7 mouse cellular contexts compared by ENCODE assay signal in the genomic region with DNA sequence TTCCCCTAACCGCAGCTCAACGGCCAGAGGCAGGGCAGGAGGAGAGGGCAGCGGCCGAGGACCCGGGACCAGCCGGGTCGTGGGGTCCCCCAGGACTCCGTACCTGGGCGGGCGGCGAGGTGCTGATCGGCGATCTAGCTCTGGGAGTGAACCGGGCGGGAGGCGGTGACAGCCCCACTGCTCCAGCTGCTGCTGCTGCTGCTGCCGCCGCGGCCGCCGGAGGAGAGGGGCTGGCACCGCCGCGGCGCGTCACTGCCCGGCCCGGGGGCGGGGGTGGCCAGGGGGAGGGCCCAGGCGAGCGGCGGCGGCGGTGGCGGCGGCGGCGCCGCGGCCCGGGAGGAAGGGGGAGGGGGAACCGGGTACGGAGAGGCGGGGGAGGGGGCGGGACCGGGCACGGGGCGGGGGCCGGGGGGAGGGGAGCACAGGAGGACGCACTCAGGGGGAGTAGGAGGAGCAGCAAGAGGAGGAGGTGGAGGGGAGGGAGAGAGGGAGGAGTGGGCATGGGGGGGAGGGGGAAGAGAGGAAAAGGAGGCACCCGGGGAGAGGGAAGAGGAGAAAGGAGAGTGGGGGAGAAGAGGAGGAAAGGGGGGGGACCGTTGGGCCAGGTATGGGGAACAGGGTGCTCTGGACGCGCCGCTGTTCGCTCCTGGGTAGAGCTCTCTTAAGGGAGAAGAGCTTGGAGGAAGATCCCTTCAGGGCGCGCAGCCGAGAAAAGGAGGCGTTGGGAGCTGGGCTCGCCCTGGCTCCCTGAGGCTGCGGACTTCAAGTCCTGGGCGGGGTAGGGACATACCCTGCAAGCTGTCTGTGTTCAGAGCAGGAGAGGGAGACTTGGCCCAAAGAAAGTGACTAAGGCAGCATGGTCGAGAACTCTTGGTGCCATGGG. TPM values are rescaled to one million over a fixed set of nuclear protein-coding genes. Genes with fewer than 3 reads are reported as not detected.
DNase-seq lines count a peak whose midpoint lies in the region; ATAC-seq lines count a peak whose summit lies in the region.

No protein-coding gene starts in this region.

- no peaks in the 10 kb centered on the region for H3K9me3 ChIP-seq in hindbrain, embryonic 15.5 days

- H3K36me3 ChIP-seq in hindbrain, embryonic 15.5 days, result no peaks in the 10 kb centered on the region

- under 1% methylated on average over 28 of the region's 64 CpGs for WGBS in hindbrain, embryonic 15.5 days

- H3K9ac ChIP-seq in hindbrain, embryonic 15.5 days, result peak overlapping the region; percentile 97

- peak overlapping the region; percentile 98 for H3K27ac ChIP-seq in hindbrain, embryonic 15.5 days (replicated peaks)

- peaks cover 49% of the 10 kb centered on the region for H3K4me1 ChIP-seq in hindbrain, embryonic 15.5 days (replicated peaks)

- intact Hi-C loops in left cerebral cortex, postnatal 36 days (cut with DNase I), result loop anchor here (1.0 to 5.0 kb wide), 3 partner anchors 32 to 97 kb away; a partner anchor contains a TSS

- H3K4me2 ChIP-seq in hindbrain, embryonic 15.5 days, result peak overlapping the region; percentile 99

- peak; percentile 51 for DNase-seq in NIH3T3 (ENCODE audit: low read depth)
- DNase-seq in c-Kit-positive CD71-positive TER-119-positive erythroid progenitor cells, embryonic 14.5 days (ENCODE audit: low spot score), result peak; percentile 56
- peak; percentile 42 to 45 for DNase-seq in frontal cortex, postnatal 36 days (ENCODE audit: low spot score in 2 of 2)
- DNase-seq in left cerebral cortex, postnatal 36 days (ENCODE audit: low spot score in 2 of 2), result peak; percentile 57 to 72
- DNase-seq in right cerebral cortex, postnatal 14 days, result peak; percentile 63

- H3K4me3 ChIP-seq in hindbrain, embryonic 15.5 days, result peak overlapping the region; percentile 92

- ATAC-seq in hindbrain, embryonic 15.5 days (ENCODE audit: low FRiP score, low read depth), result peak; percentile 72
- peak; percentile 51 for ATAC-seq in megakaryocyte-erythroid progenitor cell, adult 5-6 weeks (replicated peaks; ENCODE audit: low FRiP score, low TSS enrichment, poor library complexity, severe bottlenecking)

- H3K27me3 ChIP-seq in hindbrain, embryonic 15.5 days, result no peaks in the 10 kb centered on the region

RNA-seq across cellular contexts. Expression of a gene that starts 48.1 kb away (rescaled TPM):
- polyA plus RNA-seq in hindbrain, embryonic 15.5 days (2015; fragmentation: Nextera tagmentation; extraction: Ambion mirVana), result not detected in 2 replicates
- total RNA-seq in left cerebral cortex, postnatal 36 days (2021), result not detected
- not detected in 2 replicates for total RNA-seq in megakaryocyte-erythroid progenitor cell, adult 5-6 weeks (2014; fragmentation: Nextera tagmentation)
- total RNA-seq in megakaryocyte-erythroid progenitor cell, adult 5-6 weeks (2017), result not detected in 2 replicates

Comparison
In these comparisons a context has a peak if more than half of its experiments do, and no peak if none do; other contexts are left out.
1. Peak in every context shown above with its lines: DNase-seq, ATAC-seq, H3K4me3 ChIP-seq and H3K27ac ChIP-seq.